Mouse (Mus musculus): ENCODE data around the gene 4930562C15Rik.

Gene 4930562C15Rik

DNA sequence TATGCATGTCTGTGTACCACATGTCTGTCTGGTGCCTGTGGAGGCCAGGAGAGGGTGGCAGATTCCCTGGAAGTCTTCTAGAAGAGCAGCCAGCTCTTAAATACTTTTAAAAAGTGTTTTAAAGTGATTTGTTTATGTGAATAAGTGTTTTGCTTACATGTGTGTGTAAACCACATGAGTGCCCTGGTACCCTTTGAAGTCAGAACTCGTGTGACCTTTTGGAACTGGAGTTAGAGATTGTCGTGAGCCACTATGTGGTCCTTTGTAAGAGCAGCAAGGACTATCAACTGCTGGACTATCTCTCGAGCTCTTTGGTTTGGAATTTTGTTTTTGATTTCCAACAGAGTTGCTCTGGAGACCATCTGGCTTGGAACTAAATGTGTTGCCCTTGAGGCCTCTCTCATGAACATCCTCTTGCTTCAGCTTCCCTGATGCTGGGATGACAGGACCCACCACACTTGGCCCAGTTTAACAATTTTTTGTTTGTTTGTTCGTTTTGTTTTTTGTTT lies 55.0 kb downstream of the 4930562C15Rik start:
- DNase-seq (ENCODE audit: low read depth, low spot score): no peak

- DNase-seq (ENCODE audit: low read depth, low spot score): no peak
These were observed 57.0 kb downstream of the 4930562C15Rik start for GRCm38 (mm10) chr16:4892171-4892570.

GRCm38 (mm10) chr16:4894201-4894908 lies 59.1 kb downstream of the 4930562C15Rik start:
- no peak for DNase-seq (ENCODE audit: low read depth, low spot score)

DNA sequence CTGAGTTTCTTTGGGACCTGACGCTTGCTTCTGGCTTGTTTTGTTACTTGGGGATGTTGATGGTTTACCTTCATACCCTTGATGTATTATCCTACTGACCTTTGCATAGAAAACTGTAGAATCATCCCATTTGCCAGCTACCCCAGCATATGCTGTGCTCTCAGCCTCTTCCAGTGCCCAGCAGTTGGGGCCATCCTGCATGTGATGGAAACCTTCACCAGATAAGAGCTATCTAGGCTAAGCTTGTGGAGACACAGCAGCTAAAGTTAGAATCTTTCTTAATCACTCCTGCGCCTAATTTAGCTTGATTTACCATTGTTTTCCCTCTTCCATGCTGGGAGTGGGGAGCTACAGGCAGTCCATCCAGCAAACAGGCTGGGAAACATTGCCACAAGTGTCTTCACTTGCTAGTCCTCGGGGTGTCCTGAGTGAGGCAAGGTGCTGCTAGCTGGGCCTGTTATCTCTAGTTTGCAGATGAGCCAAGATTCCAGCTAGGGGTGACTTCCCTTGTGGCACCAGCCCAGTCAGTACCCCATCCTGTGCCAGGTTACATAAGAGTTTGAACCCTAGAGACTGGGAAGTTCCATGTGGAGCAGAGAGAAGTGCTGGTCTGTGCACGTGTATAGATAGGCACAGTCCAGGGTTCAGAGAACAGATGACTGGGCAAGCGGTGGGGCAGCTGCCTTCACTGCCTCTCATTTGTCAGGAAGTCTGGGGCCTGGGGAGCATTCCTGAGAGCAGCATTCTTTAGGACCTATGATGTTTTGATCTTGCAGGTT lies 61.2 kb downstream of the 4930562C15Rik start:
- DNase-seq (ENCODE audit: low read depth, low spot score): no peak

DNA sequence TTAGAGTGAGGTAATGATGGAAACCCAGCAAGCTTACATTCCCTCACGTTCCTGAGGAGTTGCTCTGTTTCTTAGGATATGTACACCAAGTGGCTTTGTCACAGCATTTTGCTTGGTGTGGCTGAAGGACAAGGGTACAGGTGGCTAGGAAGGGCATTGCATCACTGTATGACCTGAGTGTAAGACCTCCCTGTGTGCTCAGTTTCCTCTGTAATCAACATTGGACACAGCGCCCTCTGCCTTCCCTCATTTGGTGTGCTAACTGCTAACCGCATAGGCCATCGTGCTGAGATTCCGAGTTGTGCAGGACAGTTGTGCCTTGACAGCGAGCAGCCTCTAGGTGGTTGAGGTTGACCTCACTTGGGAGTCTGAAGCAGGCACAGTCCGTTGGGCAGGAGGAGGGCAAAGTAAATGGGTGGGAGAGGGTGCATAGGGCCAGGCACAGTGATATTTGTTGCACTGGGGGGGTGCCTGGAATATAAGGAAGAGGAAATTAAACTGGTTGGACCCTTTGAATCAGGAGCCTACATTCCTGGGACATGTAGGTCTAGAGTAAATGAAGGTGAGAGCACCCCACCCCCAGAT lies 62.0 kb downstream of the 4930562C15Rik start:
- DNase-seq (ENCODE audit: low read depth, low spot score): no peak

DNA sequence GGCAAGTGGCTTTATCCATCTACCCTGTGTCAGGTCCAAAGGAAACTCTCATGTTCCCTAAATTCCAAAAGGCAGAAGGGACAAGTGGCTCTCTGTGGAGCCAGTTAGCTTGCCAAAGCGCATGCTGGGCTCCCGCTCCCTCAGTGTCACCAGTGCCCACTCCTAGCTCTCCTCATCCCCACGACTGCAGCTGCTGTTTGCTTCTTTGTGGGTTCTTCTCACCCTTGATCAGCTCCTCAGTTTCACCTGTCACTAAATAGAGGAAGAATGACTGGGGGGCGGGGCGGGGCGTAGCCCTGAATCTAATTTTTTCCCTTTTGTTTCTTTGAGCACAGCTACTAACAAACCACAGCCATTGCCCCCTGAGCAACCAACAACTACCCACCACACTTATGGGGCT lies 63.7 kb downstream of the 4930562C15Rik start:
- no peak for DNase-seq (ENCODE audit: low read depth, low spot score)

- DNase-seq (ENCODE audit: low read depth, low spot score): no peak
These were observed 64.5 kb downstream of the 4930562C15Rik start for GRCm38 (mm10) chr16:4899711-4900110.

DNA sequence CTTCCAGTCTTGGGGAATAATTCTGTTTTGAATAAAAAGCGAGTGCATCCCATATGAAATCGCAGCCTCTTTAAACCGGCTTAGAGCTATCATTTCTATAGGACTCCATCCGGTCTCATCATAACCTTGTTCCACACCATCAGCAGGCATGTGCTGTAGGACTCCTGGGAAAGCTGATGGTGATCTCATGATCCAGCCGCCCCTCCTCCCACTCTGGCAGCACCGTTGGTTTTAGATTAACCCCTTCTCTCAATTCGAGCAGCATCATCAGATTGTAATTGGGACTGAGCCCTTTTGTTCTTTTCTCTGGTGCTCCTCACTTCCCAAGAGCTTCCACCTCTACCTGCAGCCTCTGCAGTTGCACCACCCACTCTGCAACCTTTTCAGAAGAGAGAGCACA lies 66.0 kb downstream of the 4930562C15Rik start:
- no peak for DNase-seq (ENCODE audit: low read depth, low spot score)

DNA sequence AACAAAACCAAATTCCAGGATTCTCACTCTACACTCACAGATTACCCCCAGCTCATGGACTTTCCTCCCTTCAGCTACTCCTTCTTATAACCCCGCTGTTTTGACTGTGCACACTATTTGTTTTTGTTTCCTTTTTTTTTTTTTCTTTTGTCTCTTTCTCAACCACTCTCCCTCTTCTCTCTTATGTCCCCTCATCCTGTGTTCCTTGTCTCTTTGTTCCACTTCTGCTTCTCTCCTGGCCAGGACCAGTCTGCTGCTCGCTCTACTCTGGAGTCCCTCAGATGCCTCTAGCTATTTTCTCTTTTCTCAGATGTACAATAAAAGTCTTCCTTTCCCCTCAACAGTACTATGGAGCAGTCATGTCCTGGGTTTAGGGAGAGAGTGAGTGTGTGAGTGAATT lies 67.2 kb downstream of the 4930562C15Rik start:
- no peak for DNase-seq (ENCODE audit: low read depth, low spot score)

- no peak for DNase-seq (ENCODE audit: low read depth, low spot score)
These were observed 68.4 kb downstream of the 4930562C15Rik start for GRCm38 (mm10) chr16:4903491-4904102.

DNA sequence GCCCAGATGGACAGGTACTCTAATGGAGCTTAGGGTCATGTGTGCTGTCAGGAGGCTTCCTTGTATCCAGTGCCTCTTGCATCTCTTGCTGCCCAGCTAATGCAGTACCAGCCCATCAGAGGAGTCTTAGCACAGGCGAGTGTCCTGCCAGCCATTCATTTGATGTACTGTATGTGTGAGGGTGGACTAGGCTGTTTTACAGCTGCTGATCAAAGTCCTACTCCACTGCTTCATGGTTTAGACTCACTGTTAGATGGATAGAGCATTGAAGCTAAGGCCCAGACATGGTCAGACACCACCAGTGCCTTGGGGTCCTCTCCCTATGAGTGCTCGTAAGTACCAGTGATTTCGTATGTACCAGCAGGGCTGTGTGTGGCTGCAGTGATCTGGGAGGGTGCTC lies 69.7 kb downstream of the 4930562C15Rik start:
- no peak for DNase-seq (ENCODE audit: low read depth, low spot score)

DNA sequence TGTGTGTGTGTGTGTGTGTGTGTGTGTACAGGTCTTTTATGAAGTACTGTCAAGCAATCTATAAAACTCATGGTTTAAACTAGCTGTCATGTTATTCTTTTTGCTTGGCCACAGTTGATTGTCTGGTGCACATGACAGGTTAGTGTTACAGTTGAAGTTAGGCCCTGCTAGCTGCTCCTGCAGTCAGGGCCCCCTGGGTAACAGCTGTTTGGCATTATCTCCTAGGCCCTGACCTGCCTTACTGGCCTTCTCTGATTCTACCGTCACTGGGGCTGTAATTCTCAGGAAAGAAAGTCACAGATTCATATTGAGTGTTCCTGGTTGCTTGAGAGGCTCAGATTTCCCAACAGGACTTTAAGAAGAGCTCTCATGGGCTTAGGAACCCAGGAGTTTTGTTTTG lies 70.4 kb downstream of the 4930562C15Rik start:
- no peak for DNase-seq (ENCODE audit: low read depth, low spot score)

DNA sequence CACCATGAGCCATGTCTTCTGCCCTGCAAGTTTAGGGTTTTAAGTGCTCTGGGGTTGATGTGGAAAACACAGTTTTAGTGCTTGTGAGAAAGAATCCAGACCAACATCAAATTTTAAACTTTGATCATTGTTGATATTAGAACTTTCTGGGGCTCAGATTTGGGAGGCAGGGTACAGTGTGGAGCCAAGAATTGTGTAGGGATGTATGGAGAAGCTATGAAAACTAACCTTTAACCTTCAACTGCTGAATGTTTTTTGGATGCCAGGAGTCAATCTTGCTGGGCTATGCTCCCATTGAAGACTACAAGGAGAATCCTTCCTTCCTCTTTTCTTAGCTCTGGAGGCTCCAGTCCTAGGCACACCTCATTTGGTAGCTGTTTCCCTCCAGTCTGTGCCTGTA lies 71.3 kb downstream of the 4930562C15Rik start:
- no peak for DNase-seq (ENCODE audit: low read depth, low spot score)

DNA sequence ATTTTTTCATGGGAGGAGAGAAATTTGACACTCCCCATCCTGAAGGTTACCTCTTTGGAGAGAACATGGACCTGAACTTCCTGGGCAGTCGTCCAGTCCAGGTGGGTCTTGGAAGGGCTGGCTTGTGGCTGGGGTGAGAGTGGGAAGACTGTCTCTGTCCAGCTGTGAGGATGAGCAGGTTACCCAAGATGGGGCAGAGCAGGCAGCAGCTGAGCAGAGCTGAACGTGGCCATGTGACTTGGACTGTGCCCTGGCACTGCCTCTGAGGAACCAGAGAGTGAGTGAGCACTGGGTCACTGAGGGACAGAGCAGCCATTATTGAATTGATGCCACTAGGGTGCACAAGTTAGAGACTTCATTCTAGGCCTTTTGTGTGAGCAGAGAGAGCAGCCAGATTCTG lies 72.2 kb downstream of the 4930562C15Rik start:
- no peak for DNase-seq (ENCODE audit: low read depth, low spot score)

- no peak for DNase-seq (ENCODE audit: low read depth, low spot score)
These were observed 72.8 kb downstream of the 4930562C15Rik start for GRCm38 (mm10) chr16:4907972-4908371.

DNA sequence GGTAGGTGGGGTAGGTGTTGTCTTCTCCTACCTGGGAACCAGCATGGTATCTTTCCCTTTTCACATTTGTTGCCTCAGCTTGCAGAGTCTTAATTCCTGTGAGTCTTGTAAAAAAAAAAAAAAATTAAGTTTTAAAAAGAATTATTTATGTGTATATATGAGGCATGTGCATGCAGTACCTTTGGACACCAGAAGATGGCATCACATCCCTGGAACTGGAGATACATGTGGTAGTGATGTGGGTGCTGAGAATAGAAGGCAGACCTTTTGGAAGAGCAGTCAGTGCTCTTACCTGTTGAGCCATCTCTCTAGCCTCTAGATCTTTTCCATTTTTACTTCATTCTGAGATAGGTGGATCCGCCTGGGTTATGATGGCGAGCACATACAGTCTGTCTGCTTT lies 74.5 kb downstream of the 4930562C15Rik start:
- DNase-seq (ENCODE audit: low read depth, low spot score): no peak

- no peak for DNase-seq (ENCODE audit: low read depth, low spot score)
These were observed 75.5 kb downstream of the 4930562C15Rik start for GRCm38 (mm10) chr16:4910758-4911157.

DNA sequence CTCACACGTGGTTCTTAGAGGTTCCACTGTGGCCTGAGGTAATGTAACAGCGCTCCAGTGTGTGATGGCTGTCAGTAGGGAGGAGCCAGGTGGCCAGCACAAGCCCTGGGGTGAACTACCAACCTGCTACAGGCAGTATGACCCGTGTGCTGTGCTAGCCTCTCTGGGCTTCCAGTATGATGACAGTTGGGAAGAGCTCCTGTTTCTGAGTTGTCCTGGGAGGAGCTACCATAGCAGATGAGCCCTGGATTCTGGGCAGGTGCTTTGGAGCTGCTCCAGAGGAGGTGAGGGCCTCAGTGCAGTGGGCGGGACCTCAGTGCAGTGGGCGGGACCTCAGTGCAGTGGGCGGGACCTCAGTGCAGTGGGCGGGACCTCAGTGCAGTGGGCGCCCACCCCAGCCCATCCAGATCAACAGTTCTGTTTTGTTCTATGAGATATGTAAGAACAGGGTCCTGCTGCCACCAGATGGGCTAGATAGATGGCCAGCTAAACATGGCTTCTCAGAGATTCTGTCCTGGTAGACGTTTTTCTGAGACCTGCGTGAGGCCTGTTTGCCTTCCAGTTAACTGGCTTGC lies 76.9 kb downstream of the 4930562C15Rik start:
- no peak for DNase-seq (ENCODE audit: low read depth, low spot score)

- peak; percentile 39 for DNase-seq (ENCODE audit: low read depth, low spot score)
These were observed 77.9 kb downstream of the 4930562C15Rik start for GRCm38 (mm10) chr16:4912907-4913782.

GRCm38 (mm10) chr16:4913783-4914735 lies 78.8 kb downstream of the 4930562C15Rik start:
- DNase-seq (ENCODE audit: low read depth, low spot score): peak; percentile 88
